ENCODE assay signal across 12 mouse cellular contexts in the genomic region with DNA sequence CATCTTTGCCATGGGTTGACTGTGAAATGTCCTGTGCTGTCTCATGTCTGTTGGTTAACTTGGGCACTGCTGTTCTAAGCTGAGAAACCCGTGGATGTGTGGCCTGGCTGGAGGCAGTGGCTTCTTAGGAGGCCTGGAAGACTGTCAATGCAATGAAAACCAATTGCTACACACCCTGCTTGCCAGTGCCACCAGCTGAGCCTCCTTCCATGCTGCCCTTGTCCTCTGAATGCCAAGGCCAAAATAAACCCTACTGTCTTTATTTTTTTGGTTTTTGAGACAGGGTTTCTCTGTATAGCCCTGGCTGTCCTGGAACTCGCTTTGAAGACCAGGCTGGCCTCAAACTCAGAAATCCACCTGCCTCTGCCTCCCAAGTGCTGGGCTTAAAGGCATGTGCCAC. TPM values are rescaled to one million over a fixed set of nuclear protein-coding genes. Genes with fewer than 3 reads are reported as not detected.
"Had no signal": no experiment of that assay in that cellular context is flagged by ENCODE, and none has a peak within 500 bp of the region (broad histone marks: within the 10 kb centered on the region; RNA-seq: fewer than 3 reads in every experiment).

No protein-coding gene starts in this region.

- DNase-seq: lung, adult 2 months; lung, postnatal 14 days; lung, postnatal 36 days; right cerebral cortex, postnatal 25 days; right cerebral cortex, postnatal 4 days; spleen, adult 18-20 months; thymus, adult 18-20 months; thymus, postnatal 14 days; thymus, postnatal 36 days had no signal

RNA-seq across cellular contexts. Expression of a gene that starts 44.3 kb away (rescaled TPM):
- total RNA-seq: megakaryocyte progenitor cell, adult 5-6 weeks; monocyte, adult 5-6 weeks; neutrophil, adult 5-6 weeks had no signal
